Mouse (Mus musculus) c-Kit-positive CD71-positive TER-119-positive erythroid progenitor cells, embryonic 14.5 days (primary cell): Measurements from ENCODE around the gene Eloa.

Source experiments
- DNase-seq: peaks from one replicate; pipeline ENCODE4 v3.0.0-alpha.2; 2013; ENCODE audit warnings: low spot score

Eloa gene

GRCm38 (mm10) chr4:136030968-136031909 is 9.7 kb upstream of the Eloa start:
- DNase-seq: no peak

- DNase-seq: peak; percentile 64
Measured at GRCm38 (mm10) chr4:136028689-136029088, 7.1 kb upstream of the Eloa start.

GRCm38 (mm10) chr4:136028132-136028564 is 6.6 kb upstream of the Eloa start:
- DNase-seq: no peak

- DNase-seq: no peak
Measured at GRCm38 (mm10) chr4:136027416-136028131, 6.0 kb upstream of the Eloa start.

- no peak for DNase-seq
Measured at GRCm38 (mm10) chr4:136025350-136025749, 3.8 kb upstream of the Eloa start.

- no peak for DNase-seq
Measured at GRCm38 (mm10) chr4:136022924-136023323, 1.4 kb upstream of the Eloa start.

GRCm38 (mm10) chr4:136020743-136021548 is 617 bp downstream of the Eloa start:
- DNase-seq: peak; percentile 43

- no peak for DNase-seq
Measured at GRCm38 (mm10) chr4:136016059-136016602, 5.4 kb downstream of the Eloa start.

GRCm38 (mm10) chr4:136010586-136010985 is 11.0 kb downstream of the Eloa start:
- no peak for DNase-seq

- DNase-seq: no peak
Measured at GRCm38 (mm10) chr4:136008782-136009447, 12.6 kb downstream of the Eloa start.

GRCm38 (mm10) chr4:136006821-136007220 is 14.7 kb downstream of the Eloa start:
- no peak for DNase-seq

- no peak for DNase-seq
Measured at GRCm38 (mm10) chr4:136004921-136005320, 16.6 kb downstream of the Eloa start.

GRCm38 (mm10) chr4:136004107-136004675 is 17.4 kb downstream of the Eloa start:
- no peak for DNase-seq

GRCm38 (mm10) chr4:135995118-135995517 is 26.4 kb downstream of the Eloa start:
- no peak for DNase-seq

GRCm38 (mm10) chr4:135993941-135994340 is 27.6 kb downstream of the Eloa start:
- no peak for DNase-seq

- no peak for DNase-seq
Measured at GRCm38 (mm10) chr4:135987714-135988113, 33.8 kb downstream of the Eloa start.

- DNase-seq: peak; percentile 89
Measured at GRCm38 (mm10) chr4:135986943-135987710, 34.4 kb downstream of the Eloa start, which contains the start of gene Pithd1. Pithd1 (minus strand) TSS chr4:135987264.

GRCm38 (mm10) chr4:135986301-135986942 is 35.1 kb downstream of the Eloa start:
- no peak for DNase-seq

GRCm38 (mm10) chr4:135985769-135986168 is 35.8 kb downstream of the Eloa start:
- DNase-seq: no peak

- DNase-seq: peak; percentile 89
Measured at GRCm38 (mm10) chr4:135985193-135985592, 36.4 kb downstream of the Eloa start.
